Mouse (Mus musculus): ENCODE results near the gene Gm11563. TPM values are rescaled to one million over a fixed set of nuclear protein-coding genes. Genes with fewer than 3 reads are reported as not detected.
"Not testable (repeated sequence)": the region's sequence is repeated elsewhere in the genome, so short reads cannot be mapped to it uniquely, and the experiment has no call there.

Gene Gm11563
- polyA plus RNA-seq (2012; rRNA removed): not detected in 2 replicates

DNA sequence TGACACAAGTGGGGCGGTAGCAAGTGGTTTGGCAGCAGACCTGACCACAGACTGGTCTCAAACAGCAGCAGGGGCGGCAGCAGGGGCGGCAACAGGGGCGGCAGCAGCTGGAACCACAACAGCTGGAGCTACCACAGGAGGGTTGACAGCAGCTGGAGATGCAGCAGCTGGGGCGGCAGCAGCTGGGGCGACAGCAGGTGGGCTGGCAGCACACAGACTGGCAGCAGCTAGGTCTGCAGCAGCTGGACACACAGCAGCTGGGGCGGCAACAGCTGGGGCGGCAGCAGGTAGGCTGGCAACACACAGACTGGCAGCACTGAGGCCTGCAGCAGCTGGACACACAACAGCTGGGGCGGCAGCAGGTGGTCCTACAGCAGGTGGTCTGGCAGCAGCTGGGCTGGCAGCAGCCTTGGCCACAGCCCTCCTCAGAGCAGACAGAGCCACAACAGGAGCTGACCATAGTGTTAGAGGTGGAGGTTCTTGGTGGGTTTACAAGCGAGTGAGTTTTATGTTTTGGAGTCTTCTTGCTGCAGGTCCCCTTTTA, at the start of gene Gm11563:
Gene Gm11563, minus strand, starts transcription at position 494 of the 544 bp plus-strand sequence.
- WGBS: 68% methylated on average over 10 of the region's 10 CpGs
- not testable (repeated sequence) for DNase-seq

GRCm38 (mm10) chr11:99690463-99690862, 31.7 kb upstream of the Gm11563 start, which contains the start of gene Gm14190:
Gm14190 (minus strand) TSS chr11:99690740.
- Histone ChIP-seq H3K27me3 (ENCODE audit: control insufficient read depth, insufficient read depth, low read length) (no peaks in the 10 kb centered on the region), H3K27ac (ENCODE audit: insufficient read depth, low read length) (no peak within 1 kb of the TSS), H3K4me1 (ENCODE audit: control insufficient read depth, insufficient read depth, low read length) (no peaks in the 10 kb centered on the region), H3K4me3 (replicated peaks; ENCODE audit: insufficient read depth, low read depth, low read length) (no peak within 1 kb of the TSS)
- no peak for TF ChIP-seq POLR2A (IDR thresholded peaks at IDR 0.05; ENCODE audit: borderline replicate concordance, insufficient read depth, low read length)
- no peak for TF ChIP-seq CTCF (IDR thresholded peaks at IDR 0.05; ENCODE audit: borderline replicate concordance, insufficient read depth, low read depth, low read length)
- DNase-seq: no peak
- 76% methylated on average over 1 of the region's 1 CpGs for WGBS

More for the DNA sequence above, at the start of gene Gm11563:
- H3K27ac ChIP-seq (ENCODE audit: insufficient read depth, low read length); H3K27me3 ChIP-seq (ENCODE audit: control insufficient read depth, insufficient read depth, low read length); H3K4me3 ChIP-seq (replicated peaks; ENCODE audit: insufficient read depth, low read depth, low read length); H3K4me1 ChIP-seq (ENCODE audit: control insufficient read depth, insufficient read depth, low read length): not testable (repeated sequence)

- not testable (repeated sequence) for H3K4me3 ChIP-seq (replicated peaks; ENCODE audit: insufficient read depth, low read depth, low read length); H3K4me1 ChIP-seq (ENCODE audit: control insufficient read depth, insufficient read depth, low read length); H3K27ac ChIP-seq (ENCODE audit: insufficient read depth, low read length); H3K27me3 ChIP-seq (ENCODE audit: control insufficient read depth, insufficient read depth, low read length); DNase-seq
- WGBS: 4% methylated on average over 1 of the region's 1 CpGs
These were observed 26.5 kb upstream of the Gm11563 start for GRCm38 (mm10) chr11:99685235-99685634.

DNA sequence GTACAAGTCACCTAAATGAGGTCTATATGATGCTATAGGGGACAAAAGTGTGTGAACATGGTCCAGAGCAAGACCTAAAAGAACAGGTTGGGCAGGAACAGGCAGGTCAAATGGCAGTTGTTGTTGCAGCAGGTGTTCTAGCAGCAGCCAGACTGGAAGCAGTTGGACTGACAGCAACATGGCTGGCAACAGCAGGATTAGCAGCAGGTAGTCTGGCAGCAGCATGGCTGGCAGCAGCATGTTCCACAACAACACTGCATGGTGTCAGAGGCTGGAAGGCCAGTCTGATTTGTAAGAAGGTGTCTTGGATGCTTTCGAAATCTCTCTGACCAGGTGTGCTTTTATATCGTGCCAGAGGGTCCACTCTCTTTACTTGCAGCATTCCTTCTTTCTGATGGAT, 24.7 kb upstream of the Gm11563 start:
- 43% methylated on average over 2 of the region's 2 CpGs for WGBS
- H3K27ac ChIP-seq (ENCODE audit: insufficient read depth, low read length): no peak overlapping the region
- TF ChIP-seq POLR2A (IDR thresholded peaks at IDR 0.05; ENCODE audit: borderline replicate concordance, insufficient read depth, low read length) (no peak), CTCF (IDR thresholded peaks at IDR 0.05; ENCODE audit: borderline replicate concordance, insufficient read depth, low read depth, low read length) (no peak)
- H3K27me3 ChIP-seq (ENCODE audit: control insufficient read depth, insufficient read depth, low read length): no peaks in the 10 kb centered on the region
- DNase-seq: no peak
- H3K4me3 ChIP-seq (replicated peaks; ENCODE audit: insufficient read depth, low read depth, low read length): no peak overlapping the region
- no peaks in the 10 kb centered on the region for H3K4me1 ChIP-seq (ENCODE audit: control insufficient read depth, insufficient read depth, low read length)

- DNase-seq: no peak
- Histone ChIP-seq H3K4me3 (replicated peaks; ENCODE audit: insufficient read depth, low read depth, low read length) (no peak within 1 kb of the TSS), H3K4me1 (ENCODE audit: control insufficient read depth, insufficient read depth, low read length) (no peaks in the 10 kb centered on the region), H3K27me3 (ENCODE audit: control insufficient read depth, insufficient read depth, low read length) (no peaks in the 10 kb centered on the region), H3K27ac (ENCODE audit: insufficient read depth, low read length) (no peak within 1 kb of the TSS)
- TF ChIP-seq POLR2A (IDR thresholded peaks at IDR 0.05; ENCODE audit: borderline replicate concordance, insufficient read depth, low read length) (no peak), CTCF (IDR thresholded peaks at IDR 0.05; ENCODE audit: borderline replicate concordance, insufficient read depth, low read depth, low read length) (no peak)
These were observed 7.1 kb upstream of the Gm11563 start, which contains the start of gene Krtap4-6 for GRCm38 (mm10) chr11:99665860-99666259. Krtap4-6 (minus strand) TSS chr11:99665960.

DNA sequence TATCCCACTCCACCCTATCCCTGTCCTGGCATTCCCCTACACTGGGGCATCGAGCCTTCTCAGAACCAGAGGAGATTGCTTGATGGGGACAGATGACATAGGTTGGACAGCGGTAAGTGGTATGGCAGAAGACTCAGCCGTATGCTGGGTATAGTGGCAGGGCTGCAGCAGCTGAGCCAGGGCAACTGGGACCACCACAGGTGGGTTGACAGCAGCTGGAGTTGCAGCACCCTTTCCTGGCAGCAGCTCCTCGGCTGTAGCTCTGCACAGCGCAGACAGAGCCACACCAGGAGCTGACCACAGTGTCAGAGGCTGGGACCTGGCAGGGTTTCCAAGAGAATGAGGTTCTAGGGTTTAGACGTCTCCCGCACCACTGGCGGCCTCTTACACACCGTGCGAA, 4.0 kb upstream of the Gm11563 start:
- 80% methylated on average over 10 of the region's 10 CpGs for WGBS
- H3K27ac ChIP-seq (ENCODE audit: insufficient read depth, low read length): no peak overlapping the region
- no peak for DNase-seq
- no peaks in the 10 kb centered on the region for H3K4me1 ChIP-seq (ENCODE audit: control insufficient read depth, insufficient read depth, low read length)
- H3K27me3 ChIP-seq (ENCODE audit: control insufficient read depth, insufficient read depth, low read length): no peaks in the 10 kb centered on the region
- H3K4me3 ChIP-seq (replicated peaks; ENCODE audit: insufficient read depth, low read depth, low read length): no peak overlapping the region
- TF ChIP-seq POLR2A (IDR thresholded peaks at IDR 0.05; ENCODE audit: borderline replicate concordance, insufficient read depth, low read length) (no peak), CTCF (IDR thresholded peaks at IDR 0.05; ENCODE audit: borderline replicate concordance, insufficient read depth, low read depth, low read length) (no peak)

GRCm38 (mm10) chr11:99659256-99659655, 496 bp upstream of the Gm11563 start:
- Histone ChIP-seq H3K27ac (ENCODE audit: insufficient read depth, low read length) (no peak overlapping the region), H3K27me3 (ENCODE audit: control insufficient read depth, insufficient read depth, low read length) (no peaks in the 10 kb centered on the region), H3K4me1 (ENCODE audit: control insufficient read depth, insufficient read depth, low read length) (no peaks in the 10 kb centered on the region), H3K4me3 (replicated peaks; ENCODE audit: insufficient read depth, low read depth, low read length) (no peak overlapping the region)
- no peak for DNase-seq
- WGBS: 88% methylated on average over 4 of the region's 4 CpGs
- TF ChIP-seq CTCF (IDR thresholded peaks at IDR 0.05; ENCODE audit: borderline replicate concordance, insufficient read depth, low read depth, low read length) (no peak), POLR2A (IDR thresholded peaks at IDR 0.05; ENCODE audit: borderline replicate concordance, insufficient read depth, low read length) (no peak)

DNA sequence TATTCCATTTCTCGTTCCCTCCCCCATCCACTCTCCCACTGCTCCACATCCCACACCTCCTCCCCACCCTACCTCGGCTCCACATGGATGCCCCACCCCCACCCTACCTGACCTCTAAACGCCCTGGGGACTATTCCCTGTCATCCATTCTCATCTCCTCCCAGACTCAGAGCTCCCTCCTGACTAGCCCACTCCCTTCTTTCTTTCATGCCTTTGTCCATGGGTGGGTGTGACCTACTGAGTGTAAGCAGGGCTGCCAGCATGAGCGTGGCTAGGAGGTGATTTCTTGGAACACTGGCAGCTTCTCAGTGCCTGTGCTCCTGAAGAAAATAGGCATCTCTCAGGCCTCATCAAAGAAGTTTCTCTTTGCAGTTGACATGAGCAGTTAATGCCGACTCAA, 1.7 kb downstream of the Gm11563 start:
- Histone ChIP-seq H3K27ac (ENCODE audit: insufficient read depth, low read length) (no peak overlapping the region), H3K27me3 (ENCODE audit: control insufficient read depth, insufficient read depth, low read length) (no peaks in the 10 kb centered on the region), H3K4me1 (ENCODE audit: control insufficient read depth, insufficient read depth, low read length) (no peaks in the 10 kb centered on the region), H3K4me3 (replicated peaks; ENCODE audit: insufficient read depth, low read depth, low read length) (no peak overlapping the region)
- no peak for DNase-seq
- WGBS: 54% methylated on average over 5 of the region's 5 CpGs
- no peak for TF ChIP-seq CTCF (IDR thresholded peaks at IDR 0.05; ENCODE audit: borderline replicate concordance, insufficient read depth, low read depth, low read length)
- TF ChIP-seq POLR2A (IDR thresholded peaks at IDR 0.05; ENCODE audit: borderline replicate concordance, insufficient read depth, low read length): no peak

Measured in cerebellum, adult 2 months (tissue).